Mouse (Mus musculus): ENCODE measurements at regions not wholly inside any gene's neighbourhood (a gene's known extent, or its start where the extent isn't known, plus 50 kb on each side); places are given as distances from the start of the nearest gene placed in this dataset.

GRCm38 (mm10) chr9:67698796-67699195, 60.4 kb upstream of the C2cd4b start:
- DNase-seq (ENCODE audit: low read depth, low spot score), result no peak

GRCm38 (mm10) chr9:67699846-67700579, 59.2 kb upstream of the C2cd4b start:
- no peak for DNase-seq (ENCODE audit: low read depth, low spot score)

DNA sequence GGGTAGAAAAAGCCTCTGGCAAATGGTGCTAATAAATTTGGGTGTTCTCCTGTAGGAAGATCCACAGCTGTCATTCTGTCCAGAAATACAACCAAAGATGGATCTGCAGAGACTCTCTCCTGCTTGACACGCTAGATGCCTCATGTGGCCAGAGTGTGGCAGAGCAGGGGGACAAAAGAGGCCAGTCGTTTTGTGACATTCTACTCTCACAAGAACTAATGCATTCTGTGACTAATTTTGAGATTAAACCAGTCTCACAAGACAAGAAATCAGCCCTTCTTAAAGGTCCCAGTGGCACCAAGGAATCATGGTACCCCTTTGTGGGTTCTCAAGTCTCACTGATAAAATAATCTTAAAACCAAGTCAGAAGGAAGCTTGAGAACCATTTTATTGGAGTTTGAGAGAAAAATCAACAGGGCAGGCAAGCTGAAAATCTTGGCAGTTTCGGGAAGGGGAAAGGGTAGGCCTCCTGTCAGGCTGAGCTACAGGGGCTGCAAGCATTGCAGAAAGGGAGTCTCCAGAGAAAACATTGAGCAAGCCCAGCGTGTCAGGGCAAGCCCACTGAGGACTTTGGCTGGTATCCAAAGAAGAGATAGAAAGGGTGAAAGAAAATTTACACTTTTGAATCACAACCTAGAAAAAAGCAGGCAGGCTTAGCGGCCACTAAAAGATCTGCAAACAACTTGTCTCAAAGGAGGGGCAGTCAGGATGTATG, 50.8 kb upstream of the C2cd4b start:
- DNase-seq (ENCODE audit: low read depth, low spot score), result no peak

Measured in CD4-positive helper T cell, adult 2 months (primary cell).